Mouse (Mus musculus) stomach, postnatal 0 days (tissue): ENCODE measurements at regions not wholly inside any gene's neighbourhood (a gene's known extent, or its start where the extent isn't known, plus 50 kb on each side); places are given as distances from the start of the nearest gene placed in this dataset.

Experiments used
- ATAC-seq: fragments of 200-750 bp; cut with Nextera tagmentation; 2 replicates; pipeline ENCODE4 v1.8.0; 2017; ENCODE audit not compliant: low FRiP score, low TSS enrichment
- DNase-seq: peaks from one replicate; pipeline ENCODE4 v3.0.0-alpha.2; 2016; ENCODE audit warnings: low spot score
- H3K27ac ChIP-seq: fragments of 300-500 bp; sonication (generic); replicated peaks from 2 replicates; pipeline ENCODE4 v1.5.1; 2014; ENCODE audit warnings: mild to moderate bottlenecking, control low read depth
- H3K27me3 ChIP-seq: fragments of 300-500 bp; sonication (generic); 2 replicates; pipeline ENCODE4 v1.6.1; 2014; ENCODE audit warnings: low read length; ENCODE audit not compliant: control insufficient read depth, insufficient read depth
- H3K36me3 ChIP-seq: fragments of 300-500 bp; sonication (generic); 2 replicates; pipeline ENCODE4 v1.6.1; 2014; ENCODE audit warnings: low read length, mixed read lengths; ENCODE audit not compliant: control insufficient read depth, insufficient read depth
- H3K4me1 ChIP-seq: fragments of 300-500 bp; sonication (generic); replicated peaks from 2 replicates; pipeline ENCODE4 v1.6.1; 2014; ENCODE audit warnings: antibody characterized with exemption; ENCODE audit not compliant: control insufficient read depth, insufficient read depth
- H3K4me2 ChIP-seq: fragments of 300-500 bp; sonication (generic); replicated peaks from 2 replicates; pipeline ENCODE4 v1.6.1; 2014; ENCODE audit warnings: low read depth, mild to moderate bottlenecking, control low read depth, moderate library complexity
- H3K4me3 ChIP-seq: fragments of 300-500 bp; sonication (generic); 2 replicates; pipeline ENCODE4 v1.5.1; 2014; ENCODE audit warnings: low read depth, low read length, control low read depth
- H3K9ac ChIP-seq: fragments of 300-500 bp; sonication (generic); 2 replicates; pipeline ENCODE4 v1.6.1; 2014; ENCODE audit warnings: mild to moderate bottlenecking, low read length, control low read depth, mixed read lengths
- H3K9me3 ChIP-seq: fragments of 300-500 bp; sonication (generic); 2 replicates; pipeline ENCODE4 v1.6.1; 2016; ENCODE audit warnings: low read length; ENCODE audit not compliant: control insufficient read depth
- CTCF ChIP-seq: IDR thresholded peaks from 2 replicates; pipeline ENCODE4 v1.5.1; 2016; ENCODE audit warnings: antibody characterized with exemption, low read depth, mild to moderate bottlenecking, moderate library complexity
- EP300 ChIP-seq: optimal IDR thresholded peaks from 2 replicates; pipeline ENCODE3; 2016; ENCODE audit warnings: antibody characterized with exemption
- WGBS: fragments of 180-500 bp; shearing (Covaris S2); extraction: QIAGEN DNeasy Blood & Tissue Kit; methylation state at CpG from one replicate; pipeline ENCODE4 v1.1.7; 2014; 5-methylcytosine and 5-hydroxymethylcytosine counted together

DNA sequence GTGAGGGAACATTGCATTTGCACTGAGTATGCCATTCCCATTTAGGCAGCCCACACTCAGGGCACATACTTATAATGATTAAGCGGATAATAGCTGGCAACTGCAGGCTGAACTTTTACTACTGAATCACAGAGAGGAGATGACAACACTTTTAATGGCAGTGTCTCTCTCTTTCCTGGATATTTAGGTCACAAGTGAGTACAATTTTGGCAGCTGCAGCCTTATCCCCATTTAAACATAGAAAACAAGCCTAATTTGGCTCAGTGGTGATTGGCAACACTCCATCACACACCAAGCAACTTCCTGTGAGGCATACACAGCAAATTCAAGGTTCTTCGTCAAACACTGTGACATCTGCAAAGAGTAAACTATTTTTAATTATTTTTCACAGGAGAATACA, 329.5 kb upstream of the Negr1 start:
- no peaks in the 10 kb centered on the region for H3K9me3 ChIP-seq
- WGBS, result 70% methylated on average over 2 of the region's 2 CpGs
- TF ChIP-seq EP300 (no peak), CTCF (no peak)
- H3K4me3 ChIP-seq, result no peak overlapping the region
- H3K27ac ChIP-seq, result no peak overlapping the region
- ATAC-seq (no peak), DNase-seq (no peak)
- no peaks in the 10 kb centered on the region for H3K36me3 ChIP-seq
- H3K4me1 ChIP-seq, result no peaks in the 10 kb centered on the region
- no peak overlapping the region for H3K4me2 ChIP-seq
- H3K9ac ChIP-seq, result no peak overlapping the region
- no peaks in the 10 kb centered on the region for H3K27me3 ChIP-seq

DNA sequence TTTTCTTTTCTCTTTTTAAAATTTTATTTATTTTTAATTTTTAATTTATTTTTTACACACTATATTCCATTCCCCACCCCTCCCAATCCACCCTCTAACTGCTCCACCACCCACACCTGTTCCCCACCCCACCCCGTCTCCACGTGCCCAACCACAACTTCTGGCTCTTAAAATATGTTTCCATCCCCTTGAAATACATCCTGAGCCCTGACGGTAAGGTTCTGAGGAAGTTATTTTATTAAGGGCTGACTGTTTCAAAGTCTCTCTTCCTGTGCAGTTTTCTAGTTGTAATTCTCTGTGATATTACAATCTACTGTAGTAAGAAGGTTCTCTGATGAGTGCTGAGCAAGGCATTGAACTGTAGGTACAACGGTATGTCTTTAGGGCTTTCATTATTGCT, 325.6 kb upstream of the Negr1 start:
- no peak for ATAC-seq
- no peak overlapping the region for H3K9ac ChIP-seq
- H3K4me1 ChIP-seq, result no peaks in the 10 kb centered on the region
- DNase-seq, result no peak
- no peaks in the 10 kb centered on the region for H3K9me3 ChIP-seq
- H3K27ac ChIP-seq, result no peak overlapping the region
- no peak overlapping the region for H3K4me2 ChIP-seq
- no peaks in the 10 kb centered on the region for H3K36me3 ChIP-seq
- H3K27me3 ChIP-seq, result no peaks in the 10 kb centered on the region
- WGBS, result 73% methylated on average over 4 of the region's 4 CpGs
- no peak overlapping the region for H3K4me3 ChIP-seq
- TF ChIP-seq CTCF (no peak), EP300 (no peak)

DNA sequence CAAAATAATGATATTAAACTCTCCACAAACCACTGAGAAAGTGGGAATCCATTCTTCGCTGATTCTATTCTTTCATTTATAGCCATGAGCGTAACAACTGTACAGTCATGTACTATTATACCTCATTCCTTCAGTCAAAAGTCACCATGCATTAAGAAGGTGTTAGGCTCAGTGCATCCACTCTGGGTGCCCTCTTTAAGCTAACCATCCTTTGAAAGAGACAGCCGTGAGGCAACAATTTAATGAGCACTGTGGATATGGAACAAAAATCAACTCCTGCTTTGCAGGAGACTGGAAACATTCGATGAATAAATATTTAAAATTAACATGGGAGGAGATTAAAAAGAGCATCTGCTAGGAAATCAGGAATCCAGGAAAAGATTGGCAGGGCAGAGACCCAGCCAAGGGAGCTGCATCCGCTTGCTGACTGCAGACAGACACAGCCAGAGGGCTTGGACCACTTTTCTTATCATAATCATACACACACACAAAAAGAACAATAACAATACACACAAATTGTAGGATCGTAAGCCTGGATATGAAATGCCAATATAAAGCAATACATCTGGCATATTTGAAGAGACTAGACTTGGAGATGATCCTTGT, 309.2 kb upstream of the Negr1 start:
- Histone ChIP-seq H3K9ac (no peak overlapping the region), H3K4me3 (no peak overlapping the region), H3K36me3 (no peaks in the 10 kb centered on the region), H3K9me3 (no peaks in the 10 kb centered on the region), H3K27ac (no peak overlapping the region), H3K4me1 (no peaks in the 10 kb centered on the region), H3K27me3 (no peaks in the 10 kb centered on the region), H3K4me2 (no peak overlapping the region)
- ATAC-seq, result no peak
- no peak for DNase-seq
- TF ChIP-seq CTCF (no peak), EP300 (no peak)
- 60% methylated on average over 6 of the region's 6 CpGs for WGBS

DNA sequence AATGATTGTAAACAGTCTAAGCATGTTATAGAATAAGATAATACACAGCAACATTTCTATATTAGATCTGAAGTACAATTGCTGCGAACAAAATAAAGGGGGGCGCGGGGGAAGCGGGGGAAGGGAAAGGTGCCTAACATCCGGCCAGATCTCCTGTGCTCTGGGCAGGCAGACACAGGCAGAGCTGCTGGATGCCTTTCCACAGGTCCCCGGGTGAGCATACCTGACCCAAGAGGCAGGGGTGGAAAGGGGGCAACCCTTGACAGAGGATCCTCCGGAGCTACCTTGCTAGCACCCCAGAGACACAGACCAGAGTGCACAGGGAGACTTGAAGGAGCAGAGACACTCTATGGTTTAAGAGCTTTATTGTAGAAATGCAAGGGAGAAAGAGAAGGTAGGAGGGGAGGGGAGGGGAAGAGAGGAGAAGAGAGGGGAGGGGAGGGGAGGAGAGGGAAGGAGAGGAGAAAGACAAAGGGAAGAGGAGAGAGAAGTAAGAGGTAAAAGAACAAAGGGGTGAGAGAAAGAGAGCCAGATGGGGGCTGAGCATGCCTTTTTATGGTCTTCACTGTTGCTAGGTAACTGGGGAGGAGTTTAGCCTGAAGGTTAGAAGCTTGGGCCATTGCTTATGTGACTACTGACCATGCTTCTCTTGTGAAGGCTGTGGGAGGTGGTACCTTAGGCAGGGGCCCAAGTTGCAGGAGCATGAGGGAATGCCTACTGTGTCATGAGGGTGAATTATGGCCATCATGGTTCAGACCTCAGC, 308.2 kb upstream of the Negr1 start:
- Histone ChIP-seq H3K4me3 (no peak overlapping the region), H3K27me3 (no peaks in the 10 kb centered on the region), H3K4me1 (no peaks in the 10 kb centered on the region), H3K9ac (no peak overlapping the region), H3K27ac (no peak overlapping the region), H3K4me2 (no peak overlapping the region), H3K36me3 (no peaks in the 10 kb centered on the region), H3K9me3 (no peaks in the 10 kb centered on the region)
- TF ChIP-seq CTCF (no peak), EP300 (no peak)
- ATAC-seq (no peak), DNase-seq (no peak)
- WGBS, result 70% methylated on average over 7 of the region's 7 CpGs

DNA sequence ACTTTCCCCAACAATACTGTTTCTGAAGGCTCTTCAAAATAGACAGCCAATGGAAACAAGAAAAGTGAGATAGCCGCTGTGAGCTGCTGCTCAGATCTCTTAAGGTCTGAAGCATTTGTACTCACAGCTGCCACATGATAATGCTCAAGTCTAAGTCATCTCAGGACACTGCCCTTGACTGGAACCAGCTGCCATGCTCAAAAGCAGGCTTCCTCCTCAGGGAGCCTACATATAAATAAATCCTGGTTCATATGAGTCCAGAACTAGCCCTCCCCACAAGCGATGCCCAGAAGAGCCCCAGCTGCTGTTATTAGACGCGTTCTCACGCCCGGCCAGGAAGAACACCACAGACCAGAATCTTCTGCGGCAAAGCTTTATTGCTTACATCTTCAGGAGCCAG, 304.9 kb upstream of the Negr1 start:
- no peak overlapping the region for H3K4me2 ChIP-seq
- no peaks in the 10 kb centered on the region for H3K4me1 ChIP-seq
- ATAC-seq, result peak; percentile 85; the same call in 1 of the 2 replicates
- WGBS, result 61% methylated on average over 7 of the region's 7 CpGs
- H3K9ac ChIP-seq, result no peak overlapping the region
- no peaks in the 10 kb centered on the region for H3K27me3 ChIP-seq
- H3K4me3 ChIP-seq, result no peak overlapping the region
- H3K9me3 ChIP-seq, result no peaks in the 10 kb centered on the region
- TF ChIP-seq EP300, result no peak
- TF ChIP-seq CTCF, result no peak
- peak overlapping the region; percentile 14; the same call in 1 of the 2 replicates for H3K27ac ChIP-seq
- H3K36me3 ChIP-seq, result no peaks in the 10 kb centered on the region
- peak; percentile 12 for DNase-seq

DNA sequence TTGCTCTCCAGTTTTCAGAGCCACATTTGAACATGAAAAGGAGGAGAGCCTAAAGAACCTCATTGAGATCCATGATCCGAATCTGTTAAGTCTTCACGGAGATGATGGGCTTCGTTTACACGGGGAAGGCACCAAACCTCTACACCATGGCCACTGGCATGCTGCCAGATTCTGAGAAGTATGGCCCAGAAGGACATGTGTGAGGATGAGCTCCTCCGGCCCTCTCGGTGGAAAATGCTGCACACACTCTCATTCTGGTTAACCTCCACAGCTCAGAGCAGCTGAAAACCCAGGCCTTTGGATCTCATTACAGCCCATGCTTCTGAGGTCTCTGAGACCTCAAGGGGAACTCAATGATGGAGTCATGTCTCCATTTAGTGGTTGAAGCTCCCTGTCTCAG, 296.9 kb upstream of the Negr1 start:
- H3K4me3 ChIP-seq, result no peak overlapping the region
- DNase-seq (no peak), ATAC-seq (no peak)
- H3K36me3 ChIP-seq, result no peaks in the 10 kb centered on the region
- no peaks in the 10 kb centered on the region for H3K27me3 ChIP-seq
- TF ChIP-seq CTCF, result no peak
- no peak for TF ChIP-seq EP300
- 88% methylated on average over 6 of the region's 6 CpGs for WGBS
- H3K9ac ChIP-seq, result no peak overlapping the region
- no peak overlapping the region for H3K4me2 ChIP-seq
- no peaks in the 10 kb centered on the region for H3K4me1 ChIP-seq
- H3K27ac ChIP-seq, result no peak overlapping the region
- H3K9me3 ChIP-seq, result no peaks in the 10 kb centered on the region
